Mouse (Mus musculus): ENCODE results near the gene Gja6. TPM values are rescaled to one million over a fixed set of nuclear protein-coding genes. Genes with fewer than 3 reads are reported as not detected.

The Gja6 gene
- total and polyA plus RNA-seq, 3 experiments: 0.10 to 0.12 TPM; not detected in 1

- Histone ChIP-seq H3K4me3 (ENCODE audit: control insufficient read depth in 1 of 2, insufficient read depth in 1 of 2, low read depth in 2 of 2, low read length in 2 of 2) (no peak overlapping the region), H3K36me3 (ENCODE audit: control insufficient read depth in 1 of 2, insufficient read depth in 2 of 2, low read length in 2 of 2) (peaks cover 0 to under 1% of the 10 kb centered on the region in 2 experiments; a peak in 1 of 4 replicates), H3K27me3 (ENCODE audit: control insufficient read depth in 1 of 2, insufficient read depth in 2 of 2, low read length in 2 of 2) (no peaks in the 10 kb centered on the region), H3K27ac (ENCODE audit: control insufficient read depth, low read depth, low read length) (no peak overlapping the region), H3K9ac (ENCODE audit: control insufficient read depth, low read depth, low read length, poor library complexity, severe bottlenecking) (no peak overlapping the region), H3K4me1 (ENCODE audit: control insufficient read depth in 1 of 2, insufficient read depth in 2 of 2, low read length in 2 of 2) (no peaks in the 10 kb centered on the region), H3K79me2 (ENCODE audit: control insufficient read depth, insufficient read depth, low read length, poor library complexity) (no peaks in the 10 kb centered on the region), H3K9me3 (replicated peaks; ENCODE audit: insufficient read depth, low read length) (no peaks in the 10 kb centered on the region)
- no peak for DNase-seq (ENCODE audit: low read depth, low spot score)
- TF ChIP-seq MXI1 (IDR thresholded peaks at IDR 0.05; ENCODE audit: low read depth, low read length) (no peak), SIN3A (IDR thresholded peaks at IDR 0.05; ENCODE audit: low read length) (no peak), GATA1 (IDR thresholded peaks at IDR 0.05; ENCODE audit: low read depth, low read length) (no peak), ZC3H11A (IDR thresholded peaks at IDR 0.05; ENCODE audit: low read depth, low read length) (no peak), HCFC1 (IDR thresholded peaks at IDR 0.05; ENCODE audit: low read depth, low read length) (no peak), NELFE (IDR thresholded peaks at IDR 0.05; ENCODE audit: low read depth, low read length) (no peak), TCF12 (IDR thresholded peaks at IDR 0.05; ENCODE audit: low read depth, low read length) (no peak), CHD2 (IDR thresholded peaks at IDR 0.05; ENCODE audit: low read length) (no peak), POLR2A (IDR thresholded peaks at IDR 0.05; ENCODE audit: control insufficient read depth in 1 of 2, insufficient read depth in 1 of 2, low read depth in 1 of 2, low read length in 2 of 2, poor library complexity in 1 of 2) (no peak), MEF2A (IDR thresholded peaks at IDR 0.05; ENCODE audit: extremely low read depth, insufficient replicate concordance, low read depth, low read length, poor library complexity, severe bottlenecking) (no peak), POLR2AphosphoS5 (IDR thresholded peaks at IDR 0.05; ENCODE audit: borderline replicate concordance, low read depth, low read length) (no peak), ELF1 (IDR thresholded peaks at IDR 0.05; ENCODE audit: low read depth, low read length) (no peak), MAZ (IDR thresholded peaks at IDR 0.05; ENCODE audit: low read depth, low read length) (no peak)
These were observed 20.6 kb downstream of the Gja6 start for GRCm38 (mm10) chrX:160886301-160886700.

- H3K4me3 ChIP-seq (ENCODE audit: control insufficient read depth in 1 of 2, insufficient read depth in 1 of 2, low read depth in 2 of 2, low read length in 2 of 2): no peak overlapping the region
- no peak for DNase-seq (ENCODE audit: low read depth, low spot score)
- H3K4me1 ChIP-seq (ENCODE audit: control insufficient read depth in 1 of 2, insufficient read depth in 2 of 2, low read length in 2 of 2): no peaks in the 10 kb centered on the region
- no peaks in the 10 kb centered on the region for H3K79me2 ChIP-seq (ENCODE audit: control insufficient read depth, insufficient read depth, low read length, poor library complexity)
- no peak overlapping the region for H3K27ac ChIP-seq (ENCODE audit: control insufficient read depth, low read depth, low read length)
- no peak overlapping the region for H3K9ac ChIP-seq (ENCODE audit: control insufficient read depth, low read depth, low read length, poor library complexity, severe bottlenecking)
- TF ChIP-seq RCOR1 (IDR thresholded peaks at IDR 0.05; ENCODE audit: low read depth, low read length) (no peak), USF1 (IDR thresholded peaks at IDR 0.05; ENCODE audit: low read depth, low read length) (no peak), ETS1 (IDR thresholded peaks at IDR 0.05; ENCODE audit: low read depth, low read length) (no peak), POLR2AphosphoS2 (IDR thresholded peaks at IDR 0.05; ENCODE audit: low read length) (no peak), GATA1 (IDR thresholded peaks at IDR 0.05; ENCODE audit: low read depth, low read length) (no peak), ZC3H11A (IDR thresholded peaks at IDR 0.05; ENCODE audit: low read depth, low read length) (no peak), NRF1 (IDR thresholded peaks at IDR 0.05; ENCODE audit: insufficient read depth, low read depth, low read length, poor library complexity, severe bottlenecking) (no peak), MXI1 (IDR thresholded peaks at IDR 0.05; ENCODE audit: low read depth, low read length) (no peak), POLR2A (IDR thresholded peaks at IDR 0.05; ENCODE audit: control insufficient read depth in 1 of 2, insufficient read depth in 1 of 2, low read depth in 1 of 2, low read length in 2 of 2, poor library complexity in 1 of 2) (no peak), MYC (IDR thresholded peaks at IDR 0.05; ENCODE audit: low read depth, low read length) (no peak), POLR2AphosphoS5 (IDR thresholded peaks at IDR 0.05; ENCODE audit: borderline replicate concordance, low read depth, low read length) (no peak), JUND (IDR thresholded peaks at IDR 0.05; ENCODE audit: low read depth, low read length) (no peak), KAT2A (conservative IDR thresholded peaks at IDR 0.05; ENCODE audit: low read depth, low read length) (no peak), MYB (IDR thresholded peaks at IDR 0.05; ENCODE audit: low read depth, low read length) (no peak), MAFK (IDR thresholded peaks at IDR 0.05; ENCODE audit: borderline replicate concordance, low read depth, low read length) (no peak)
- no peaks in the 10 kb centered on the region for H3K9me3 ChIP-seq (replicated peaks; ENCODE audit: insufficient read depth, low read length)
- H3K27me3 ChIP-seq (ENCODE audit: control insufficient read depth in 1 of 2, insufficient read depth in 2 of 2, low read length in 2 of 2): no peaks in the 10 kb centered on the region
- H3K36me3 ChIP-seq (ENCODE audit: control insufficient read depth in 1 of 2, insufficient read depth in 2 of 2, low read length in 2 of 2): no peaks in the 10 kb centered on the region
These were observed 40.3 kb downstream of the Gja6 start for GRCm38 (mm10) chrX:160866576-160866975.

Data from MEL (cell line).